Mouse (Mus musculus) MEL (cell line): ENCODE data around the gene Zfp729b. TPM values are rescaled to one million over a fixed set of nuclear protein-coding genes. Genes with fewer than 3 reads are reported as not detected.

ENCODE experiments used
- DNase-seq: peaks from one replicate; pipeline ENCODE4 v3.0.0; 2011; ENCODE audit warnings: low read depth, low spot score
- H3K27ac ChIP-seq: 2 replicates; pipeline ENCODE4 v1.5.1; 2012; ENCODE audit warnings: low read depth, mild to moderate bottlenecking, control low read depth, low read length, moderate library complexity; ENCODE audit not compliant: control insufficient read depth
- H3K27me3 ChIP-seq, 2 experiments: fragments of 150-350 bp in 1 of 2; sonication (generic) in 1 of 2; 2 replicates each; pipeline ENCODE4 v1.6.1; 2012; ENCODE audit warnings: low read length in 2 of 2, mild to moderate bottlenecking in 2 of 2, improper control_type of control experiment in 1 of 2, moderate library complexity in 1 of 2; ENCODE audit not compliant: insufficient read depth in 2 of 2, control insufficient read depth in 1 of 2
- H3K36me3 ChIP-seq, 2 experiments: 2 replicates each; pipeline ENCODE4 v1.6.1; 2012 to 2014; ENCODE audit warnings: low read length in 2 of 2, improper control_type of control experiment in 1 of 2, inconsistent platforms in 1 of 2, mild to moderate bottlenecking in 1 of 2; ENCODE audit not compliant: insufficient read depth in 2 of 2, control insufficient read depth in 1 of 2
- H3K4me1 ChIP-seq, 2 experiments: fragments of 150-350 bp in 1 of 2; sonication (generic) in 1 of 2; 2 replicates each; pipeline ENCODE4 v1.6.1; 2012; ENCODE audit warnings: low read length in 2 of 2, improper control_type of control experiment in 1 of 2, mild to moderate bottlenecking in 1 of 2; ENCODE audit not compliant: insufficient read depth in 2 of 2, control insufficient read depth in 1 of 2
- H3K4me3 ChIP-seq, 2 experiments: fragments of 150-350 bp in 1 of 2; sonication (generic) in 1 of 2; 2 replicates each; pipeline ENCODE4 v1.5.1; 2012; ENCODE audit warnings: low read depth in 2 of 2, low read length in 2 of 2, mild to moderate bottlenecking in 2 of 2, moderate library complexity in 2 of 2, control low read depth in 1 of 2, improper control_type of control experiment in 1 of 2; ENCODE audit not compliant: control insufficient read depth in 1 of 2, insufficient read depth in 1 of 2
- H3K79me2 ChIP-seq: 2 replicates; pipeline ENCODE4 v1.6.1; 2012; ENCODE audit warnings: mild to moderate bottlenecking, low read length, moderate library complexity; ENCODE audit not compliant: control insufficient read depth, poor library complexity, insufficient read depth
- H3K9ac ChIP-seq: 2 replicates; pipeline ENCODE4 v1.6.1; 2012; ENCODE audit warnings: low read depth, mild to moderate bottlenecking, control low read depth, low read length, moderate library complexity; ENCODE audit not compliant: control insufficient read depth, poor library complexity, severe bottlenecking
- H3K9me3 ChIP-seq: fragments of 150-350 bp; sonication (generic); replicated peaks from 2 replicates; pipeline ENCODE4 v1.6.1; 2012; ENCODE audit warnings: mild to moderate bottlenecking, low read length, improper control_type of control experiment, moderate library complexity; ENCODE audit not compliant: insufficient read depth
- E2F4 ChIP-seq: IDR thresholded peaks from 2 replicates; pipeline ENCODE4 v1.6.1; 2011; ENCODE audit warnings: low read depth, low read length, improper control_type of control experiment, borderline replicate concordance
- ELF1 ChIP-seq: IDR thresholded peaks from 2 replicates; pipeline ENCODE4 v1.6.1; 2014; ENCODE audit warnings: low read depth, mild to moderate bottlenecking, inconsistent platforms, low read length, improper control_type of control experiment, moderate library complexity
- EP300 ChIP-seq, 2 experiments: IDR thresholded peaks; 2 replicates each; pipeline ENCODE4 v1.6.1; 2011; ENCODE audit warnings: improper control_type of control experiment in 2 of 2, low read length in 2 of 2, low read depth in 1 of 2, mild to moderate bottlenecking in 1 of 2
- ETS1 ChIP-seq: IDR thresholded peaks from 2 replicates; pipeline ENCODE4 v1.6.1; 2012; ENCODE audit warnings: low read depth, mild to moderate bottlenecking, inconsistent platforms, low read length, improper control_type of control experiment, moderate library complexity
- HCFC1 ChIP-seq: IDR thresholded peaks from 2 replicates; pipeline ENCODE4 v1.6.1; 2012; ENCODE audit warnings: low read depth, mild to moderate bottlenecking, inconsistent platforms, low read length, improper control_type of control experiment, moderate library complexity
- KAT2A ChIP-seq: conservative IDR thresholded peaks from 2 replicates; pipeline ENCODE4 v1.6.1; 2012; ENCODE audit warnings: low read depth, low read length, improper control_type of control experiment, inconsistent platforms
- MAZ ChIP-seq: IDR thresholded peaks from 2 replicates; pipeline ENCODE4 v1.6.1; 2012; ENCODE audit warnings: low read depth, mild to moderate bottlenecking, inconsistent platforms, low read length, improper control_type of control experiment
- NELFE ChIP-seq: IDR thresholded peaks from 2 replicates; pipeline ENCODE4 v1.6.1; 2011; ENCODE audit warnings: low read depth, low read length, improper control_type of control experiment
- NRF1 ChIP-seq: IDR thresholded peaks from 2 replicates; pipeline ENCODE4 v1.6.1; 2014; ENCODE audit warnings: low read depth, mild to moderate bottlenecking, inconsistent platforms, low read length, improper control_type of control experiment, moderate library complexity; ENCODE audit not compliant: poor library complexity, insufficient read depth, severe bottlenecking
- POLR2A ChIP-seq, 2 experiments: IDR thresholded peaks; 2 replicates each; pipeline ENCODE4 v1.6.1; 2011 to 2012; ENCODE audit warnings: low read length in 2 of 2, mild to moderate bottlenecking in 2 of 2, control low read depth in 1 of 2, improper control_type of control experiment in 1 of 2, low read depth in 1 of 2, moderate library complexity in 1 of 2; ENCODE audit not compliant: control insufficient read depth in 1 of 2, insufficient read depth in 1 of 2, poor library complexity in 1 of 2
- POLR2AphosphoS2 ChIP-seq: IDR thresholded peaks from 2 replicates; pipeline ENCODE4 v1.6.1; 2011; ENCODE audit warnings: low read length, improper control_type of control experiment
- POLR2AphosphoS5 ChIP-seq: IDR thresholded peaks from 2 replicates; pipeline ENCODE4 v1.6.1; 2012; ENCODE audit warnings: low read depth, borderline replicate concordance, mild to moderate bottlenecking, inconsistent platforms, low read length, moderate library complexity, mixed read lengths
- RAD21 ChIP-seq: IDR thresholded peaks from 2 replicates; pipeline ENCODE4 v1.6.1; 2011; ENCODE audit warnings: mild to moderate bottlenecking, low read depth, low read length, improper control_type of control experiment
- RCOR1 ChIP-seq: IDR thresholded peaks from 2 replicates; pipeline ENCODE4 v1.6.1; 2012; ENCODE audit warnings: low read depth, mild to moderate bottlenecking, inconsistent platforms, low read length, improper control_type of control experiment
- SIN3A ChIP-seq: IDR thresholded peaks from 2 replicates; pipeline ENCODE4 v1.6.1; 2012; ENCODE audit warnings: low read length, improper control_type of control experiment, inconsistent platforms
- TBP ChIP-seq: IDR thresholded peaks from 2 replicates; pipeline ENCODE4 v1.8.0; 2011; ENCODE audit warnings: low read depth, low read length, improper control_type of control experiment
- UBTF ChIP-seq: IDR thresholded peaks from 2 replicates; pipeline ENCODE4 v1.6.1; 2012; ENCODE audit warnings: low read depth, mild to moderate bottlenecking, inconsistent platforms, low read length, improper control_type of control experiment, moderate library complexity, borderline replicate concordance; ENCODE audit not compliant: insufficient read depth
- USF1 ChIP-seq: IDR thresholded peaks from 2 replicates; pipeline ENCODE4 v1.6.1; 2014; ENCODE audit warnings: low read depth, mild to moderate bottlenecking, inconsistent platforms, low read length, improper control_type of control experiment, moderate library complexity
- ZKSCAN1 ChIP-seq: IDR thresholded peaks from 2 replicates; pipeline ENCODE4 v1.6.1; 2012; ENCODE audit warnings: low read depth, mild to moderate bottlenecking, inconsistent platforms, low read length, improper control_type of control experiment, moderate library complexity
- ZNF384 ChIP-seq: IDR thresholded peaks from 2 replicates; pipeline ENCODE4 v1.6.1; 2012; ENCODE audit warnings: low read depth, mild to moderate bottlenecking, inconsistent platforms, low read length, improper control_type of control experiment
- polyA plus RNA-seq, 2 experiments: library from polyadenylated mRNA; stranded (reverse) in 1 of 2; unstranded in 1 of 2; fragments of >175 nt in 1 of 2; fragments of >200 nt in 1 of 2; gene quantifications; 2 replicates each; pipeline versions ENCODE4 v1.2.1 to v1.2.4; 2012; ENCODE audit warnings: low replicate concordance in 2 of 2, low read depth in 1 of 2; ENCODE audit not compliant: insufficient read length in 2 of 2, insufficient read depth in 1 of 2, missing spikeins in 1 of 2
- total RNA-seq: library from RNA; depleted of rRNA; stranded (reverse); fragments of 300-350 nt; gene quantifications from 2 replicates; pipeline ENCODE4 v1.2.3, GENCODE M21; 2012

Zfp729b gene
- total and polyA plus RNA-seq, 3 experiments: 5.0 to 7.0 TPM; not detected in 1

DNA sequence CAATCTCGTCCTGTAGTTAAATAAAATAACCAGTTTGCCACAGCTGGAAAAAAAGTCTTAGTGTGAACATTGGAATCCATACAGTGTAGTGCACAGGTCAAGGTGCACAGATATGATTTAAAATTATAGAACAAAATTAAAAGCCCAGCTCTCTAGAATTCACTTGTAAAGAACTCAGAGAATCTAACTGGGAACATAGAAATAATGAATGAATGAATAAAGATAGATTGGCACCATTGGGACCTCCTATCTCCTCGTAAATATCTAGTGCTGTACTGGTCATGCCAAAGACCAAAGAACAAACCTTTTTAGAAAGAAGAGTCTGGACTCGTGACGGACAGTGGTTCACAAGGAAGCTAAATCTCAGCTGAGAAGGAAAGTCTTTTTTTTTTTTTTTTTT lies 55.8 kb downstream of the Zfp729b start, which contains the start of gene Zfp748:
Gene Zfp748 (minus strand): TSS at position 101 of the 400 bp plus-strand sequence.
- H3K4me1 ChIP-seq: peaks cover 0 to 5% of the 10 kb centered on the region in 2 experiments; a peak in 1 of 4 replicates
- H3K79me2 ChIP-seq: peaks cover 32% of the 10 kb centered on the region
- H3K4me3 ChIP-seq: peak within 1 kb of the TSS; percentile 81 to 91
- H3K9me3 ChIP-seq: no peaks in the 10 kb centered on the region
- H3K27ac ChIP-seq: peak within 1 kb of the TSS; percentile 80
- no peak for TF ChIP-seq NRF1
- no peak for TF ChIP-seq ZKSCAN1
- no peak for TF ChIP-seq POLR2A (IDR thresholded peaks at IDR 0.05; ENCODE audit: control insufficient read depth in 1 of 2, insufficient read depth in 1 of 2, low read depth in 1 of 2, low read length in 2 of 2, poor library complexity in 1 of 2)
- TF ChIP-seq MAZ: no peak
- no peak for TF ChIP-seq EP300 (IDR thresholded peaks at IDR 0.05; ENCODE audit: low read depth in 1 of 2, low read length in 2 of 2)
- no peak for TF ChIP-seq ETS1
- TF ChIP-seq RCOR1: no peak
- no peak for TF ChIP-seq ZNF384
- TF ChIP-seq TBP: no peak
- no peak for TF ChIP-seq POLR2AphosphoS2
- no peak for TF ChIP-seq USF1
- no peak for TF ChIP-seq RAD21
- TF ChIP-seq E2F4: no peak
- no peak for TF ChIP-seq POLR2AphosphoS5
- H3K9ac ChIP-seq: peak within 1 kb of the TSS; percentile 96
- peaks cover 0 to 4% of the 10 kb centered on the region in 2 experiments; a peak in 1 of 4 replicates for H3K36me3 ChIP-seq
- DNase-seq: no peak
- no peaks in the 10 kb centered on the region for H3K27me3 ChIP-seq

DNA sequence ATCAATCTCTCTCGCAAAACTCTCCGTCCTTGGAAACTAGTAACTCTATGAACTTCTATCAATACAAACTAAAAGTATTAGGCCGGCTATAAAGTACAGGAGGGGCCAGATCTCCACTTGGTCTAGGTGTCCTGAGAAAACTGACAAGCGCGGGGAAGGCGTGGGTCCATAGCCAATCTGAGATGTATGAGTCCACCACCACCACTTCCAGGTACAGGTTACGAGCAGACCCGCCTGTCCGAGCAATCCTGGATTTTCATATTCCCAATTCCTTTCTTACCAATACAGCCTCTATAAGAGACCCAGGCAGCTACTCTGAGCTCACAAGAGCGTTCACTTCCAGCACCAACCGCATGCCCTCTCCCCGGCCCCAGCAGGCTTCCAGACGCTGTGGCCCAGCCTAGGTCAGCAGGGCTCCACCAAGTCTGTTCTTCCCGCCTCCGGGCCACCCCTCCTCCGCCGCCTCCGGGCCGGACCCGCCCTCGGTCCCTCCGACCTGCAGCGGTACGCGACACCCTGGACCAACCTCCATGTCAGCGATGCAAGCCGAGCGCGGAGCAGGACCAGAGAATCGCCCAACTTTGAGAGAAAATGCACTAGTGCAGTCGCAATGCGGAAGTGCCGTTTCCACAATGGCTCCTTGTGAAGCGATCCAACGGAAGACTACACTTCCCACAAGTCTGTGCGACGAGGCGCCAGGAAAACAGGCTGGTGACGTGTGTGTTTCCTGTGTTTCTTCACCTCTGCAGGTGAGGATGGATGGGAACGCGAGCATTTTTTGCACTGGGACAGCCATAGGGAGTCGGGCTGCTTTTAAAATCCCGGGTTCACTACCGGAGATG lies 56.8 kb downstream of the Zfp729b start:
- Histone ChIP-seq H3K27me3 (no peaks in the 10 kb centered on the region), H3K9ac (peak overlapping the region; percentile 96), H3K36me3 (peaks cover 0 to 4% of the 10 kb centered on the region in 2 experiments; a peak in 1 of 4 replicates), H3K79me2 (peaks cover 35% of the 10 kb centered on the region), H3K27ac (peak overlapping the region; percentile 80), H3K4me1 (peaks cover 0 to 5% of the 10 kb centered on the region in 2 experiments; a peak in 1 of 4 replicates), H3K4me3 (peak overlapping the region; percentile 81 to 91), H3K9me3 (no peaks in the 10 kb centered on the region)
- TF ChIP-seq UBTF (no peak), ELF1 (peak; percentile 97), NELFE (peak; percentile 70), SIN3A (peak; percentile 83), POLR2A (IDR thresholded peaks at IDR 0.05; ENCODE audit: control insufficient read depth in 1 of 2, insufficient read depth in 1 of 2, low read depth in 1 of 2, low read length in 2 of 2, poor library complexity in 1 of 2) (peak; percentile 48 to 74; a peak in 3 of 4 replicates), KAT2A (peak; percentile 79; the same call in 1 of the 2 replicates), TBP (peak; percentile 52; the same call in 1 of the 2 replicates), HCFC1 (peak; percentile 97), POLR2AphosphoS2 (no peak)
- DNase-seq: peak; percentile 94
